Mouse (Mus musculus) bone marrow, adult 2 months (tissue): ENCODE measurements at regions not wholly inside any gene's neighbourhood (a gene's known extent, or its start where the extent isn't known, plus 50 kb on each side); places are given as distances from the start of the nearest gene placed in this dataset.

Experiments used
- CTCF ChIP-seq: fragments of 200-500 bp; IDR thresholded peaks from 2 replicates; pipeline ENCODE4 v1.5.1; 2011; ENCODE audit warnings: low read length, control low read depth; ENCODE audit not compliant: control insufficient read depth, insufficient read depth
- POLR2A ChIP-seq: fragments of 200-500 bp; IDR thresholded peaks from 2 replicates; pipeline ENCODE4 v1.6.1; 2011; ENCODE audit warnings: low read depth, mild to moderate bottlenecking, control low read depth, low read length, borderline replicate concordance; ENCODE audit not compliant: control insufficient read depth

GRCm38 (mm10) chr7:136016918-136017317, 300.8 kb upstream of the Mki67 start:
- TF ChIP-seq CTCF = no peak
- no peak for TF ChIP-seq POLR2A
